Mouse (Mus musculus) NIH3T3 (cell line): ENCODE measurements around the gene Klhl35.
"Not testable (repeated sequence)": the region's sequence is repeated elsewhere in the genome, so short reads cannot be mapped to it uniquely, and the experiment has no call there.

Source experiments
- DNase-seq: peaks from one replicate; pipeline ENCODE4 v3.0.0-alpha.2; 2012; ENCODE audit warnings: low read depth

Gene Klhl35

GRCm38 (mm10) chr7:99500201-99500600 is 34.4 kb downstream of the Klhl35 start:
- DNase-seq, result peak; percentile 86

GRCm38 (mm10) chr7:99500655-99501054 is 34.9 kb downstream of the Klhl35 start:
- DNase-seq, result no peak

- DNase-seq, result no peak
Observed at GRCm38 (mm10) chr7:99501148-99501547, 35.3 kb downstream of the Klhl35 start.

GRCm38 (mm10) chr7:99504556-99504955 is 38.8 kb downstream of the Klhl35 start:
- no peak for DNase-seq

- DNase-seq, result not testable (repeated sequence)
Observed at GRCm38 (mm10) chr7:99508187-99508586, 42.4 kb downstream of the Klhl35 start.

GRCm38 (mm10) chr7:99510087-99510501 is 44.3 kb downstream of the Klhl35 start:
- DNase-seq, result peak; percentile 53

- no peak for DNase-seq
Observed at GRCm38 (mm10) chr7:99516092-99516813, 50.4 kb downstream of the Klhl35 start.

GRCm38 (mm10) chr7:99516814-99517157 is 51.0 kb downstream of the Klhl35 start:
- DNase-seq, result no peak

GRCm38 (mm10) chr7:99518954-99519644 is 53.3 kb downstream of the Klhl35 start:
- DNase-seq, result peak; percentile 61

- DNase-seq, result peak; percentile 51
Observed at GRCm38 (mm10) chr7:99523121-99523520, 57.3 kb downstream of the Klhl35 start.
